Mouse (Mus musculus): ENCODE measurements around the gene Med26. TPM values are rescaled to one million over a fixed set of nuclear protein-coding genes. Genes with fewer than 3 reads are reported as not detected.

Gene Med26
- polyA plus RNA-seq (2015; fragmentation: Nextera tagmentation; extraction: Ambion mirVana): 15.5 and 17.3 TPM in 2 replicates

DNA sequence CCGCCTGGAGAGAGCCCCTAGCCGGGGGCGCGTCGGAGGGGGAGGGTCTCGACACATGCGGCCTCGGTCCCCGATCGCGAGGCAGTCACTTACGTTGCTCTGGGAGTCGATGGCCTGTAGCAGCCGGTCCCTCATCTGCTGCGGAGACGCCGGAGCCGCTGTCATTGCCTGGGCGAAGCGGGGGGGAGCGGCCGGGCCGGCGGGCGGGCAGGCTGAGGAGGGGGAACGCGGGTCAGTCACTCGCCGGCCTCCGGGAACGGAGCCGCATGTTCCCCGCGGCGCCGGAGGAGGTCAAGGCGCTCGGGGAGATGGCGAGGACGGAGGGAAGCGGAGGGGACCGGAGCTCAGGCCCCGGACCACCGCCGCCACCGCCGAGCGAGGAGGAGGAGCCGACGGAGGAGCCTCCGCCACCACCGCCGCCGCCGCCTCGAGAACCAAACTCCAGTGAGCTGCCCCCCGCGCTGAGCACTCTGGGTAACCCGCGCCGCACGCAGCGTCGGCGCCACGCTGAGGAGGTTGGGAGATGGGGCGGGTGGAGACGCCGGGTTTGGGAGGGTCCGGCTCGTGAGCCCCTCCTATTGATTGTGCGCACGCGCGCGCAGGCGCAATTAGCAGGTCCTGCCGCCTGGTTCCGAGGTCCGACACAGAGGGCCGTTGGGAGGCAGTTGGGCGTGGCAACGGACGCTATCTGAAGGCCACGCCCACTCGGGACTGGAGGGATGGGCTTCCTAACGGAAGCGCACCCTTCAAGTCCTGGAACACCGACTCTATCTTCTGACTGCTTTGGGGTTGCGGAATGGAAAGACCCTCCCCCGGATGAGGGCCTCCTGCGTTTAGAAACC, at the start of gene Med26:
TSS of gene Med26 (minus strand) at position 469 of the 842 bp plus-strand sequence.
- under 1% methylated on average over 85 of the region's 92 CpGs for WGBS

DNA sequence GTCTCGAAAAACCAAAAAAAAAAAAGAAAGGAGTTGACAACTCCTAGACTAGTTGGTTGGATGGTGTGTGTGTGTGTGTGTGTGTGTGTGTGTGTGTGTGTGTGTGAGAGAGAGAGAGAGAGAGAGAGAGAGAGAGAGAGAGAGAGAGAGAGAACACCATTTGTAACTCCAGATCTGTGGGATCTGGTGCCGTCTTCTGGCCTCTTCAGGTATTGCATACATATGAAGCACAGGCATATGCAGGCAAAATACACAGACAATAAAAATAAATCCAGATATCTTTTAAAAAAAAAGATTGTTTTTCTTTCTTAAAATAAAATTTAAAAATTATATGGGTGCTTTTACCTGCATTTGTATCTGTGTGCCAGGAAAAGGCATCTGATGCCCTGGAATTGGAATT, 42.1 kb upstream of the Med26 start:
- no peak overlapping the region for H3K9ac ChIP-seq (ENCODE audit: low read depth, low read length)
- 58% methylated on average over 2 of the region's 2 CpGs for WGBS
- H3K9me3 ChIP-seq (ENCODE audit: control insufficient read depth, low read length): no peaks in the 10 kb centered on the region
- H3K4me2 ChIP-seq (ENCODE audit: low read length): no peak overlapping the region
- no peaks in the 10 kb centered on the region for H3K27me3 ChIP-seq (replicated peaks; ENCODE audit: control insufficient read depth, insufficient read depth, low read length)
- H3K4me3 ChIP-seq (ENCODE audit: low read length): no peak overlapping the region
- H3K36me3 ChIP-seq (ENCODE audit: control insufficient read depth, insufficient read depth, low read length): no peaks in the 10 kb centered on the region
- no peaks in the 10 kb centered on the region for H3K4me1 ChIP-seq (ENCODE audit: control insufficient read depth, insufficient read depth, low read depth, low read length)
- H3K27ac ChIP-seq (ENCODE audit: low read depth, low read length): no peak overlapping the region
- ATAC-seq: no peak

More for the DNA sequence above, at the start of gene Med26:
- H3K4me1 ChIP-seq (ENCODE audit: control insufficient read depth, insufficient read depth, low read depth, low read length): peaks cover 30% of the 10 kb centered on the region
- H3K9me3 ChIP-seq (ENCODE audit: control insufficient read depth, low read length): no peaks in the 10 kb centered on the region
- H3K27me3 ChIP-seq (replicated peaks; ENCODE audit: control insufficient read depth, insufficient read depth, low read length): no peaks in the 10 kb centered on the region
- peak within 1 kb of the TSS; percentile 94 for H3K9ac ChIP-seq (ENCODE audit: low read depth, low read length)
- peak within 1 kb of the TSS; percentile 92 for H3K27ac ChIP-seq (ENCODE audit: low read depth, low read length)
- peak within 1 kb of the TSS; percentile 97 for H3K4me3 ChIP-seq (ENCODE audit: low read length)
- peaks cover 4% of the 10 kb centered on the region; the same call in 1 of the 2 replicates for H3K36me3 ChIP-seq (ENCODE audit: control insufficient read depth, insufficient read depth, low read length)
- peak within 1 kb of the TSS; percentile 94 for H3K4me2 ChIP-seq (ENCODE audit: low read length)
- peak; percentile 95 for ATAC-seq

DNA sequence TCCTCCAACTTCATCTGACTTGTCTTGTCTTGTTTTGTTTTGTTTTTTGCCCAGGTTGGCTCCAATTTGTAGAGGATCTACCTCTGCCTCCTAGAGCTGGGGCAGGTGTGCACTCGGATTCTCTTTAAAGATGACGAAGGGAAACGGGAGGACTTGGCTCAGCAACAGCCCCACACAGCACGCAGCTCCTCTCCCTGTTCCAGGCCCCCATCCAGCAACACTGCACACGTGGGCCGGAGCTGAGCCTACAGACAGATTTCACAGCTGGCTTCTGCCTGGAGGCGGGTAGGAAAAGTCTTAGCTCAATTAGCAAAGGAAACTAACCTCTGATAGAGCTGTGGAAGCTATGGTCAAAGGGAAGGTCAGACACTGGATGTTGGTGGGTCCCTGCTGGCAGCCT, 41.2 kb upstream of the Med26 start:
- 71% methylated on average over 7 of the region's 7 CpGs for WGBS
- H3K4me2 ChIP-seq (ENCODE audit: low read length): no peak overlapping the region
- H3K36me3 ChIP-seq (ENCODE audit: control insufficient read depth, insufficient read depth, low read length): no peaks in the 10 kb centered on the region

GRCm38 (mm10) chr8:72588865-72589264, 40.8 kb upstream of the Med26 start:
- Histone ChIP-seq H3K9me3 (ENCODE audit: control insufficient read depth, low read length) (no peaks in the 10 kb centered on the region), H3K27me3 (replicated peaks; ENCODE audit: control insufficient read depth, insufficient read depth, low read length) (no peaks in the 10 kb centered on the region), H3K9ac (ENCODE audit: low read depth, low read length) (no peak overlapping the region), H3K4me3 (ENCODE audit: low read length) (no peak overlapping the region), H3K4me2 (ENCODE audit: low read length) (no peak overlapping the region), H3K4me1 (ENCODE audit: control insufficient read depth, insufficient read depth, low read depth, low read length) (no peaks in the 10 kb centered on the region), H3K27ac (ENCODE audit: low read depth, low read length) (no peak overlapping the region), H3K36me3 (ENCODE audit: control insufficient read depth, insufficient read depth, low read length) (no peaks in the 10 kb centered on the region)
- 91% methylated on average over 10 of the region's 10 CpGs for WGBS
- ATAC-seq: no peak

More for the DNA sequence above, 41.2 kb upstream of the Med26 start:
- Histone ChIP-seq H3K9ac (ENCODE audit: low read depth, low read length) (no peak overlapping the region), H3K27me3 (replicated peaks; ENCODE audit: control insufficient read depth, insufficient read depth, low read length) (no peaks in the 10 kb centered on the region), H3K9me3 (ENCODE audit: control insufficient read depth, low read length) (no peaks in the 10 kb centered on the region), H3K4me3 (ENCODE audit: low read length) (no peak overlapping the region), H3K27ac (ENCODE audit: low read depth, low read length) (no peak overlapping the region), H3K4me1 (ENCODE audit: control insufficient read depth, insufficient read depth, low read depth, low read length) (no peaks in the 10 kb centered on the region)
- ATAC-seq: no peak

DNA sequence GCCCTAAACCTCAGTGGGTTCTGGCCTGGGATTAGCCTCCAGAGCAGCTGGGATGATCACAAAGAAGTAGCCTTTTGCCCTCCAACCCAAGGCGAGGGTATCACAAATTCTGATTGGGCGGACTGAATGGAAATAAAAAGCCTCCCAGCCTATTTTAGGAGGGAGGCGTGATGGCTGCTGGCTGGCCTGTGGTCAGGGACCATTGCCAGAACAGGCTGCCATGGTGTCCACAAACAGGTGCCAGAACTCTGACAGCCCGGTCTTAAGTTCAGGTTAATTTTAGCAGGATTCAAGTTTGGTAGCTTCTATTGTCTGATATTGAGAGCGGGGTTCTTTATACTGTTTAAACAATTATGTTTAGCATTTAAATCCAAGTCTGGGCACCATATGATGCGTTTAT, 39.7 kb upstream of the Med26 start:
- no peak overlapping the region for H3K9ac ChIP-seq (ENCODE audit: low read depth, low read length)
- H3K4me1 ChIP-seq (ENCODE audit: control insufficient read depth, insufficient read depth, low read depth, low read length): no peaks in the 10 kb centered on the region
- 68% methylated on average over 6 of the region's 6 CpGs for WGBS
- no peak for ATAC-seq
- H3K36me3 ChIP-seq (ENCODE audit: control insufficient read depth, insufficient read depth, low read length): no peaks in the 10 kb centered on the region
- no peak overlapping the region for H3K4me2 ChIP-seq (ENCODE audit: low read length)
- no peaks in the 10 kb centered on the region for H3K27me3 ChIP-seq (replicated peaks; ENCODE audit: control insufficient read depth, insufficient read depth, low read length)
- H3K4me3 ChIP-seq (ENCODE audit: low read length): no peak overlapping the region
- no peaks in the 10 kb centered on the region for H3K9me3 ChIP-seq (ENCODE audit: control insufficient read depth, low read length)
- H3K27ac ChIP-seq (ENCODE audit: low read depth, low read length): no peak overlapping the region

- 83% methylated on average over 6 of the region's 6 CpGs for WGBS
- no peaks in the 10 kb centered on the region for H3K27me3 ChIP-seq (replicated peaks; ENCODE audit: control insufficient read depth, insufficient read depth, low read length)
- H3K4me2 ChIP-seq (ENCODE audit: low read length): no peak overlapping the region
Observed at GRCm38 (mm10) chr8:72584390-72584789, 36.3 kb upstream of the Med26 start.

DNA sequence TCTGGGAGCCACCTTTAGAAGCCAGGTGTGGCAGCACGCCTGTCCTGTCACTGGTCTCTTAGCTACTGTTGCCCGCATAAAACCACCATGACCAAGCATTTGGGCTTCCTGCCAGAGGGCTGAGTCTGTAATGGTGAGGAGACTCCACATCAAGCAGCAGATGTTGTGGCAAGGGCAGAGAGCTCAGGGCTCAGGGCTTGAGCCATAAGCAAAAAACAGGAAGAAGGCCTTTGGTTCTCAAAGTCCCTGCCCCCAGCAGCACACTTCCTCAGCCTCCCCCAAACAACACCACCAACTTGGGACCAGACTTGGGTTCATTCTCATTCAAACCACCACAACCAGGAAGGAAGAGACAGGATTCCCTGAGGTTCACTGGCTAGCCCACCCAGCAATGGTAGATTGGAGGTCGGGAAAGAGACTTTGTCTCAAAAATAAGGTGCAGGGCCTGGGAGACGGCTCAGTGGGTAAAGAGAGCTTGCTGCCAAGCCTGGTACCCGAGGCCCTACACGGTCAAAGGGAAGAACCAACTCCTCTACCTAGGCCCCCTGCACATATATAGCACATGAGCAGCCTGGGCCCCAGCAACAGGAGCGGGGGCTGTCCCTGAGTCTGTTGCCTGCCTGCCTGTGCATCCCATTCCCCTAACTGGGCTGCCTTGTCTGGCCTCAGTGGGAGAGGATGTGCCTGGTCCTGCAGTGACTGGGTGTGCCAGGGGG, 35.1 kb upstream of the Med26 start:
- no peak overlapping the region for H3K4me2 ChIP-seq (ENCODE audit: low read length)
- H3K4me1 ChIP-seq (ENCODE audit: control insufficient read depth, insufficient read depth, low read depth, low read length): no peaks in the 10 kb centered on the region
- no peaks in the 10 kb centered on the region for H3K27me3 ChIP-seq (replicated peaks; ENCODE audit: control insufficient read depth, insufficient read depth, low read length)
- H3K9ac ChIP-seq (ENCODE audit: low read depth, low read length): no peak overlapping the region
- WGBS: 81% methylated on average over 7 of the region's 7 CpGs
- no peaks in the 10 kb centered on the region for H3K9me3 ChIP-seq (ENCODE audit: control insufficient read depth, low read length)
- ATAC-seq: no peak
- H3K36me3 ChIP-seq (ENCODE audit: control insufficient read depth, insufficient read depth, low read length): 0 out of 2 replicates have a peak, but pooled peaks cover 7% of the 10 kb centered on the region
- no peak overlapping the region for H3K27ac ChIP-seq (ENCODE audit: low read depth, low read length)
- no peak overlapping the region for H3K4me3 ChIP-seq (ENCODE audit: low read length)

More at GRCm38 (mm10) chr8:72584390-72584789, 36.3 kb upstream of the Med26 start:
- ATAC-seq: no peak
- no peaks in the 10 kb centered on the region for H3K4me1 ChIP-seq (ENCODE audit: control insufficient read depth, insufficient read depth, low read depth, low read length)
- H3K27ac ChIP-seq (ENCODE audit: low read depth, low read length): no peak overlapping the region
- no peak overlapping the region for H3K4me3 ChIP-seq (ENCODE audit: low read length)
- no peak overlapping the region for H3K9ac ChIP-seq (ENCODE audit: low read depth, low read length)
- H3K9me3 ChIP-seq (ENCODE audit: control insufficient read depth, low read length): no peaks in the 10 kb centered on the region
- H3K36me3 ChIP-seq (ENCODE audit: control insufficient read depth, insufficient read depth, low read length): 0 out of 2 replicates have a peak, but pooled peaks cover 7% of the 10 kb centered on the region

DNA sequence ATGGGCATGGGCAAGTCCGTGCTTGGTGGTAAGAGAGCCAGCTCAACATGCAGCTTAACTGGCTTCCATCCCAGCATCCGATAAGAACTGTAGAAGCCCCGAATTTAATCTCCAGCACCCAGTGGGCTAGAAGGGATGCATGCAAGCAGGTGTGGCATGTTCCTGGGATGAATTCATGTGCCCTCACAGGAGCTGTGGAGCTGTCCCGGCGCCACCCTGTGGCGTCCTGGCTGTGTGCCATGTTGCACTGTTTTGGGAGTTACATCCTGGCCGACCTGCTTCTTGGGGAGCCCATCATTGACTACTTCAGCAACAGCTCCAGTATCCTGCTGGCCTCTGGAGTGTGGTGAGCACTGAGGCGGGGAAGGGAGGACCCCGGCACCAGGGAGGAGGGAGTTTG, 31.3 kb upstream of the Med26 start:
- Histone ChIP-seq H3K27me3 (replicated peaks; ENCODE audit: control insufficient read depth, insufficient read depth, low read length) (no peaks in the 10 kb centered on the region), H3K27ac (ENCODE audit: low read depth, low read length) (no peak overlapping the region), H3K4me1 (ENCODE audit: control insufficient read depth, insufficient read depth, low read depth, low read length) (no peaks in the 10 kb centered on the region), H3K4me2 (ENCODE audit: low read length) (no peak overlapping the region), H3K4me3 (ENCODE audit: low read length) (no peak overlapping the region), H3K36me3 (ENCODE audit: control insufficient read depth, insufficient read depth, low read length) (0 out of 2 replicates have a peak, but pooled peaks cover 7% of the 10 kb centered on the region), H3K9me3 (ENCODE audit: control insufficient read depth, low read length) (no peaks in the 10 kb centered on the region), H3K9ac (ENCODE audit: low read depth, low read length) (no peak overlapping the region)
- WGBS: 56% methylated on average over 9 of the region's 9 CpGs
- ATAC-seq: no peak

- Histone ChIP-seq H3K9ac (ENCODE audit: low read depth, low read length) (no peak overlapping the region), H3K4me1 (ENCODE audit: control insufficient read depth, insufficient read depth, low read depth, low read length) (peaks cover 6% of the 10 kb centered on the region), H3K9me3 (ENCODE audit: control insufficient read depth, low read length) (no peaks in the 10 kb centered on the region), H3K36me3 (ENCODE audit: control insufficient read depth, insufficient read depth, low read length) (0 out of 2 replicates have a peak, but pooled peaks cover 7% of the 10 kb centered on the region), H3K27me3 (replicated peaks; ENCODE audit: control insufficient read depth, insufficient read depth, low read length) (no peaks in the 10 kb centered on the region), H3K4me2 (ENCODE audit: low read length) (no peak overlapping the region), H3K27ac (ENCODE audit: low read depth, low read length) (no peak overlapping the region), H3K4me3 (ENCODE audit: low read length) (no peak overlapping the region)
- WGBS: 80% methylated on average over 1 of the region's 1 CpGs
- ATAC-seq: no peak
Observed at GRCm38 (mm10) chr8:72577941-72578340, 29.9 kb upstream of the Med26 start.

Data from hindbrain, embryonic 16.5 days (tissue).